Mouse (Mus musculus): ENCODE data around the gene Sdhc.

- TF ChIP-seq POLR2A (IDR thresholded peaks at IDR 0.05; ENCODE audit: borderline replicate concordance, control insufficient read depth, low read depth, low read length) (no peak), CTCF (IDR thresholded peaks at IDR 0.05; ENCODE audit: control insufficient read depth, insufficient read depth, low read length) (no peak)
These were observed 6.2 kb upstream of the Sdhc start for GRCm38 (mm10) chr1:171156644-171157043.
